Mouse (Mus musculus): ENCODE results near the gene Oard1. TPM values are rescaled to one million over a fixed set of nuclear protein-coding genes. Genes with fewer than 3 reads are reported as not detected.
A peak's percentile ranks its signal among the peaks of the same experiment; 100 is the strongest.

Oard1 gene
- polyA plus RNA-seq, 1 experiment, result 29.3 TPM

DNA sequence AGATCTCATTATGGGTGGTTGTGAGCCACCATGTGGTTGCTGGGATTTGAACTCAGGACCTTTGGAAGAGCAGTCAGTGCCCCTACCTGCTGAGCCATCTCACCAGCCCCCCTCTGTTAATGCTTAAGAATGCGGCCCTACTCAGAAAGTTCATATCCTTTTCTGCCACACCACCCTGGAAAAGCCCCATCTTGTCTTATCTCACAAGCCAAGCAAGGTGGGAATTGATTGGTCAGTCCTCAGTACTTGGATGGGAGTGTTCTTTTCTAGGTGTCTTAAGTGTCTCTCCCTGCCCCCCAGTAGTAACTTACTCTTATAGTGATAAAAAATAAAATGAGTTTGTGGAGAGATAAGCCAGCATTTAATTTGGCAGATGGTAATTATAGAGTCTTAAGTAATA lies 5.1 kb upstream of the Oard1 start:
- Histone ChIP-seq H3K4me1 (ENCODE audit: control insufficient read depth, insufficient read depth, low read length) (peaks cover 35% of the 10 kb centered on the region), H3K27ac (ENCODE audit: insufficient read depth, low read depth, low read length) (no peak overlapping the region), H3K4me3 (ENCODE audit: insufficient read depth, low read length) (no peak overlapping the region)
- TF ChIP-seq CTCF (IDR thresholded peaks at IDR 0.05; ENCODE audit: low read depth, low read length), result no peak
- TF ChIP-seq POLR2A (IDR thresholded peaks at IDR 0.05; ENCODE audit: borderline replicate concordance, low read depth, low read length), result no peak

DNA sequence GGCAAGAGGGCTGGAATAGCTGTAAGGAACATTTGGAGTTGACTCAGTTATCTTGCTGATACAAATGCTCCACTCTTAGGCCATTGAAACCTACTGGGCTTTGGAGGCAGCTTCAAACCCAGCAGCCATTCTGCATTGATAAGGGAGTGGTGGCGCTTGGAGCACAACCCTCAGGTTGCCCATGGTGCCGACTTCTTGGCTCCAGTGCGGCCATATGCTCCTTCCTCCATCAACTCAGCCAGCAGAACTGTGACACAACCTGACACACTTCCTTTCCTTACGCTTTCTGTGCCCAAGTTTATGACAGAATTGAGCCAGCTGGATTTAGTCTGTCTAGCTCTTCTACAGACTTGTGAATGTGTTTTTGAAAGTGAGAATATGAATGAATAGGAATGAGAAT lies 2.7 kb upstream of the Oard1 start:
- H3K4me3 ChIP-seq (ENCODE audit: insufficient read depth, low read length), result no peak overlapping the region
- H3K4me1 ChIP-seq (ENCODE audit: control insufficient read depth, insufficient read depth, low read length), result peaks cover 28% of the 10 kb centered on the region

DNA sequence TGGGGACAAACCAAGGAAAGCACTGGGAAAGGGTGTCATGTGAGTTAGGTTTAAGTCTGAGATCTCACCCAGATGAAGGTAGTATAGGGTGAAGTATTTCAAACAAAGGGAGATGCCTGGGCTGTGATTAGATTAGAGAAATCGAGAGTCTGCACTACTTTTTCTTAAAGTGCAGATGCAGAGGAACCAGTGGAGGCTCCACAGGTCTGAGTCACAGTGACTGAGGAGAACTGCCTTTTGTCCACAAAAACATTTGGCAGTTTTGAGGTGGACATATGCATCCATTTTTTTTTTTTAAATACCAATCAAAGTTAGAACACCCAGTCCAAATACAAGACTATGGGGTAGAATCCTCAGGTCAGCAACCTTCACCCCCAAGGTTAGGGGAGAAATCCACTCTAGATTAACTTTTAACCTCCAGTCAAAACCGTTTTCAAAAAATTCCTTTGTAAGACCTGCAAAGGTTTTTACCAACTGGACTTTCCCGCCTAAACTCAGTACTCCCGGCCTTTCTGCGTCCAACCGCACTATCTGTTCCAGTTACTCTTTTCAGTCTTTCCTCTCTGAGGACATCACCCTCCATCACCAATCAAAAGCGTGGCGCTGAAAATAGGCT lies 1.8 kb upstream of the Oard1 start:
- Histone ChIP-seq H3K4me1 (ENCODE audit: control insufficient read depth, insufficient read depth, low read length) (peaks cover 26% of the 10 kb centered on the region), H3K27ac (ENCODE audit: insufficient read depth, low read depth, low read length) (peak overlapping the region; percentile 98), H3K4me3 (ENCODE audit: insufficient read depth, low read length) (peak overlapping the region; percentile 89)
- no peak for TF ChIP-seq CTCF (IDR thresholded peaks at IDR 0.05; ENCODE audit: low read depth, low read length)
- no peak for TF ChIP-seq POLR2A (IDR thresholded peaks at IDR 0.05; ENCODE audit: borderline replicate concordance, low read depth, low read length)

More for the DNA sequence above, 2.7 kb upstream of the Oard1 start:
- no peak overlapping the region for H3K27ac ChIP-seq (ENCODE audit: insufficient read depth, low read depth, low read length)
- no peak for TF ChIP-seq CTCF (IDR thresholded peaks at IDR 0.05; ENCODE audit: low read depth, low read length)
- no peak for TF ChIP-seq POLR2A (IDR thresholded peaks at IDR 0.05; ENCODE audit: borderline replicate concordance, low read depth, low read length)

DNA sequence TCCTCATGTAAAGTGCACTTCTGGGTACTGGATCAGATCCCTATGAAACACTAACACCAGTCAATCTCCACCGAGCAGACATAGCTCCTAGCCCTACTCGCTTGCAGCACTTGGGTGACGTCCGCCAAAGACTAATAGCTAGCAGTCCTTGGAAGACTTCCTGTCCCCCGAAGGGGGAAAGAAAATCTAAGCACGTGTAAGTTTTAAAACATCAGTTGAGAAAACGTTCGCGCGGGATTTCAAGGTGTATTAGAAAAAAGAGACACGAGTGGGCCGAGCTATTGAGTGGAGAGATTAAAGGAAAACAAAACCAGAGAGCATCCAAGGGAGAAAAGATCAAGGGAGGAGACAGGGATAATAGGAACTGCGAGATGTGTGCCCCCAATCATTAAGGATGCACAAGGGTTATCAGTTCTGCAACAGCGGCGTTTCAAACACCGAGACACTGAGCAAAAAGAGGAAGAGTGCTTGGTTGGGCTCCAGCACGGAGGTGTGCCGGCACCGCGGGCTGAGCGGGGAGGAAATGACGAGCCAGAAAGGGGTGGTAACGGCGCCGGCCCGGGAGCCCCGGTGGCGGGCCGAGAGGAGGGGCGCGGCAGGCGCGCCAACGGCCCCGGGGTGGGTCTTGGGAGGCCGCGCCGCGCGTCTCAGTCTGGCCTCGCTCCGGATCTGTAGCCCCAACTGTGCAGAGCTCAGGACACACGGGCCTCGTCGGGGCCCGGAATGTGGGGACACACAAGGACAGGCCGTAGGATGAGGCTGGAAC lies 1.1 kb upstream of the Oard1 start:
- peak overlapping the region; percentile 89 for H3K4me3 ChIP-seq (ENCODE audit: insufficient read depth, low read length)
- H3K4me1 ChIP-seq (ENCODE audit: control insufficient read depth, insufficient read depth, low read length), result peaks cover 26% of the 10 kb centered on the region
- no peak for TF ChIP-seq POLR2A (IDR thresholded peaks at IDR 0.05; ENCODE audit: borderline replicate concordance, low read depth, low read length)
- H3K27ac ChIP-seq (ENCODE audit: insufficient read depth, low read depth, low read length), result peak overlapping the region; percentile 98

DNA sequence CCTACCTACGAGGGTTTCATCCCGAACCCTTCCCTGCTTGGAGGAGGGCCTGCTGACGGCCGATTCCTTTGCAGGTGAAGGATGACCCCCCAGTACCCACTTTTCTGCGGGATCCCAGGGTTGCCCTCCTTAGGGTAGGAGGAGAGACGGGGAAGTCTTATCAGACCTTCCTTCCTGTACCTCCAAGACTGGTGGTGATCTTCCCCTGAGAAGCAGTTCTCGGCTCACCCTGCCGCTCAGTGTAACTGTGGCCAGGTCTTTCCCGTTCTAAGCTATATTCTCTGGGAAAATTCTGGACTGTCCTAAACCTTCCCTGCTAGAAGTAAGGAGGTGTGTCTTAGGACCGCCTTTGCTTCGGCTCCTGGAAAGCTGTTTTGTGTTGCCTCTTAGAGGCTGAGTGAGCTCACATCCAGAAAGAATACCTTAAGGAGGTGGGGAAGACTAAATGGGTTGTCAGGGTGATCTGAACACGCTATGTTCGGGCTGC lies 528 bp downstream of the Oard1 start:
- Histone ChIP-seq H3K4me3 (ENCODE audit: insufficient read depth, low read length) (peak overlapping the region; percentile 77), H3K4me1 (ENCODE audit: control insufficient read depth, insufficient read depth, low read length) (peaks cover 22% of the 10 kb centered on the region), H3K27ac (ENCODE audit: insufficient read depth, low read depth, low read length) (peak overlapping the region; percentile 89)
- no peak for TF ChIP-seq CTCF (IDR thresholded peaks at IDR 0.05; ENCODE audit: low read depth, low read length)
- no peak for TF ChIP-seq POLR2A (IDR thresholded peaks at IDR 0.05; ENCODE audit: borderline replicate concordance, low read depth, low read length)

DNA sequence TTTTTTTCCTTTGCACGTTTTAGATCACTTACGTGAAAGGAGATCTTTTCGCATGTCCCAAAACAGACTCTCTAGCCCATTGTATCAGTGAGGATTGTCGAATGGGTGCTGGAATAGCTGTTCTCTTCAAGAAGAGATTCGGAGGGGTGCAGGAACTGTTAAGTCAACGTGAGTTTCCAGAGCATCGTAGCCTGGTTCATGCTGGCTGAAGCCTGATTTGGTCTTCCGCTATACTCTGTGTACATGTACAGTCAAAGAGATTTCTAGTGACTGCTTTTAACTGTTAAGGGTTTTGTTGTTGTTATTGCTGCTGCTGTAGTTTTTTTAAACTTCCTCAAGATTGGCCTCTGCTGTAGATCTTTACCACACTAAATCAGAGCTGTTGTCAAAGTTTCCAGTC lies 1.4 kb downstream of the Oard1 start:
- peaks cover 20% of the 10 kb centered on the region for H3K4me1 ChIP-seq (ENCODE audit: control insufficient read depth, insufficient read depth, low read length)
- TF ChIP-seq CTCF (IDR thresholded peaks at IDR 0.05; ENCODE audit: low read depth, low read length), result no peak
- H3K27ac ChIP-seq (ENCODE audit: insufficient read depth, low read depth, low read length), result 0 out of 2 replicates have a peak overlapping the region, but pooled peaks have one; percentile 16
- peak overlapping the region; percentile 77 for H3K4me3 ChIP-seq (ENCODE audit: insufficient read depth, low read length)

DNA sequence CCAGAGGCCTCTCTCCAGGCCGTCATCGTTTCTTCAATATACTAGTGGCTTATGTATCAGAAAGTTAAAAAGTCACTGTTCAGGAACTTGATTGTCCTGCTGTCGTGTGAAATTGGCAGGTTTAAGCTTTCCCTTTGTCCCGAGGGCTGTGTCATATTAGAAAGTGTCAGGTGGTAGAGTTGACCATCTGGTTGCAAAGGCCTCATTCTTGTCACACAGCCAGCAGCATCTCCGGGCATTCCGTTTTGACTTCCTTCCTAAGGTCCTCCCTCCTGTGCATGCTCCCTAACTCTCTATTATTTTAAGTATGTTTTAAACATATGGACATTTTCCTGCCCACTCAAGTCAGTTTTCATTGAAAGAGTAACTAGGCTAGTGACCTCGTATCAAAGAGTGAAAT lies 6.2 kb downstream of the Oard1 start:
- TF ChIP-seq POLR2A (IDR thresholded peaks at IDR 0.05; ENCODE audit: borderline replicate concordance, low read depth, low read length), result no peak
- TF ChIP-seq CTCF (IDR thresholded peaks at IDR 0.05; ENCODE audit: low read depth, low read length), result no peak
- Histone ChIP-seq H3K27ac (ENCODE audit: insufficient read depth, low read depth, low read length) (no peak overlapping the region), H3K4me3 (ENCODE audit: insufficient read depth, low read length) (no peak overlapping the region), H3K4me1 (ENCODE audit: control insufficient read depth, insufficient read depth, low read length) (peaks cover 14% of the 10 kb centered on the region)

DNA sequence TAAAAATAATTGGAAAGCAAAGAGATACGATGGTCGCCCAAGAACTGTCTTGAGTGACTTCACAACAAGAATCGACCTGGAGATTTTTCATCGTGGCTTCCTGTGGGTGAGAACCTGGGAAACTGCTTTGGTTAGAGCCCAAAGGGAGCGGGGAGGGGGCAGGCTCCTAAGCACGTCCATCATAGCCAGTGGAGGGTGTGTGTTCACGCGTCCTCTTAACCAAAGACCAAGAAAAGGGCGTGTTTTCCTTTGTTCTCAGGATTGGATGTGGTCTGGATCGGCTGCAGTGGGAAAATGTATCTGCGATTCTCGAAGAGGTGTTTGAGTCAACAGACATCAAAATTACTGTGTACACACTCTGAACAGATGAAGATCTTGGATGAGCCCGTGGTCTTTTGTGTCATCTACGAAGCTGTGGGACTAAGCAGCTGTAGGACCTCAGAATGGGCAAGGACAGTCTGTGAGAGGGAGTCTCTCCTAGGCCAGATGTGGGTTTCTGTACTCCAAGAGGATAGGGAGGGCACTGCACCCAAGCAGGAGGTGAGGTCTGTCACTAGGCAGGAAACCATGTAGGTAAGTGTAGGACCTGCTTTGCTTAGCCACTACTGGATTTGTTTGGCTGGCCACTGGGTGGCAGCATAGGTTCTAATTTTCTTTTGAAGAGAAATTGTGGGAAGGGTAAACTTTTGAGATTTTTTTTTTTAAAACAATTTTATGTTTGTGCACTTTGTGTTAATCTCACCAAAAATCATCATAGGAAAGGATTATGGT lies 6.8 kb downstream of the Oard1 start:
- Histone ChIP-seq H3K4me3 (ENCODE audit: insufficient read depth, low read length) (no peak overlapping the region), H3K4me1 (ENCODE audit: control insufficient read depth, insufficient read depth, low read length) (peaks cover 12% of the 10 kb centered on the region), H3K27ac (ENCODE audit: insufficient read depth, low read depth, low read length) (no peak overlapping the region)
- TF ChIP-seq POLR2A (IDR thresholded peaks at IDR 0.05; ENCODE audit: borderline replicate concordance, low read depth, low read length) (no peak), CTCF (IDR thresholded peaks at IDR 0.05; ENCODE audit: low read depth, low read length) (0 out of 2 replicates have a peak, but pooled peaks have one; percentile 15)

DNA sequence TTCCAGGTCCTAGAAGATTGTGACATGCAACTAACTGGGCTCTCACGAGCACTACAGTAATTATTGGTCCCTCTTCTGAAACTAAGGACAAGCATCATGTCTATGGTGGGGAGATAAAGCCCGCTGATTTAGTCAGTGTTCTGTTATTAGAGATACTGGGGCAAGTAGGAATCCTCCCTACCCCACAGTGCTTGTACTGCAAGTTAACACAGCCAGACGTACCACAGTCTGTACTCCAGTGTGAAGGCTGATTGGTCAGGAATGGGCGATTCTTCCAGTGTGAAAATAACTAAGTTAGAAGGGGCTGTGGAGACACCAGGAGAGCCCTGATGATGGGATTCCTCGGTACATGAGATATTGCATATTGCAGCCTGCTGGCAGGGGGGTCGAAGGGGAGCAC lies 7.7 kb downstream of the Oard1 start:
- TF ChIP-seq CTCF (IDR thresholded peaks at IDR 0.05; ENCODE audit: low read depth, low read length), result no peak
- no peak for TF ChIP-seq POLR2A (IDR thresholded peaks at IDR 0.05; ENCODE audit: borderline replicate concordance, low read depth, low read length)
- Histone ChIP-seq H3K27ac (ENCODE audit: insufficient read depth, low read depth, low read length) (no peak overlapping the region), H3K4me3 (ENCODE audit: insufficient read depth, low read length) (no peak overlapping the region), H3K4me1 (ENCODE audit: control insufficient read depth, insufficient read depth, low read length) (peaks cover 10% of the 10 kb centered on the region)

Measured in bone marrow macrophage, adult 2 months (primary cell).